Mouse (Mus musculus): ENCODE measurements around the gene Pacsin1.

- TF ChIP-seq CTCF (IDR thresholded peaks at IDR 0.05; ENCODE audit: low read depth), result no peak
- TF ChIP-seq EP300 (IDR thresholded peaks at IDR 0.05; ENCODE audit: low read depth), result no peak
Observed at GRCm38 (mm10) chr17:27725412-27725811, 70.1 kb downstream of the Pacsin1 start.

Data from liver, embryonic 14.5 days (tissue).